Mouse (Mus musculus) 3T3-L1 (cell line): Measurements from ENCODE around the gene Tcf25.

Source experiments
- DNase-seq: peaks from one replicate; pipeline ENCODE4 v3.0.0-alpha.2; 2015; ENCODE audit warnings: low read depth, low spot score

Gene Tcf25

DNA sequence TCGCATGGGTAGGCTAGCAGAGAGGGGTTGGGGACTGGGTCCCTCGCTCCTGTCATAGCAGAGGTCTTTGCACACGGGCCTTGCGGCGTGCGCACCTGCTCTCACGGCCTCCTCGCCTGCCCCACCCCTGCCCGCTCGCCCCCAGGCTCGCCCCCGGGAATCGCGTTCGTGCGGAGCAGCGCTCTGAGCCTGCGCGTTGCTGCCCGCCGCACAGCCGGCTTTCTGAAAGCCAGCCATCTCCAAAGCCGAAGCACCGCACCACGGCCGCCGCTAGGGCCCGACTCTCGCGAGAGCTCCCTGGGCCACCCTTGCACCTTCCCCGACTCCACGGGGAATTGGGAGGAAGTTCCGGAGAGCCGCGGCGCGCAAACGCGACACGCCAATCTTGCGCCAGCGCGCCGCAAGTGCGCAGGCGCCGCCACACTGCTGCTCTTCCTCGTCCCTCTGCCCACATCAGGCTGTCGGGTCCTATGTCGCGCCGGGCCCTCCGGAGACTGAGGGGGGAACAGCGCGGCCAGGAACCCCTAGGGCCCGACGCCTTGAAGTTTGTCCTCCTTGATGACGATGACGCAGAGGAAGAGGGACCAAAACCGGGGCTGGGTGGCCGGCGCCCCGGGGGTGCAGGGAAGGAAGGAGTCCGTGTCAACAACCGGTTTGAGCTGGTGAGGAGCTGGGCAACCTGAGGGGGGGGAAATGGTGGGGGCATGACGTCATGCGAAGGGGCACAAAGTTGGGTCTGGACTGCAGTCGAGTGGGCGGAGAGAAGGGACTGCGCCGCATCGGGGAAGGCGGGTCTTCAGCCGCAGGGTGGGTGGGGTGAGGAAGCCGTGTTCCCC lies at the start of gene Tcf25:
Gene Tcf25 (plus strand): TSS at position 351 of the 836 bp plus-strand sequence.
- DNase-seq, result peak; percentile 91

DNA sequence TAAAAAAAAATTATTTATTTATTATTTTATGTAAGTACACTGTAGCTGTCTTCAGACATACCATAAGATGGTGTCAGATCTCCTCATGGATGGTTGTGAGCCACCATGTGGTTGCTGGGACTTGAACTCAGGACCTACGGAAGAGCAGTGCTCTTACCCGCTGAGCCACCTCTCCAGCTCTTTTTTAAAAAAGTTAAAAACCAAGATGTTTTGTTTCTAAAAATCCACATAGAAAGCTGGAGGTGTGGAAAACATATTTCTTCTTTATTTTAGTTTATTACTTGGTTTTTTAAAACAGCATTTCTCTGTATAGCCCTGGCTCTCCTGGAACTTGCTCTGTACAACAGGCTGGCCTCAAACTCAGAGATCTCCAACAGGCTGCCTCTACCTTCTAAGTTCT lies 45.0 kb upstream of the Tcf25 start:
- DNase-seq, result no peak

DNA sequence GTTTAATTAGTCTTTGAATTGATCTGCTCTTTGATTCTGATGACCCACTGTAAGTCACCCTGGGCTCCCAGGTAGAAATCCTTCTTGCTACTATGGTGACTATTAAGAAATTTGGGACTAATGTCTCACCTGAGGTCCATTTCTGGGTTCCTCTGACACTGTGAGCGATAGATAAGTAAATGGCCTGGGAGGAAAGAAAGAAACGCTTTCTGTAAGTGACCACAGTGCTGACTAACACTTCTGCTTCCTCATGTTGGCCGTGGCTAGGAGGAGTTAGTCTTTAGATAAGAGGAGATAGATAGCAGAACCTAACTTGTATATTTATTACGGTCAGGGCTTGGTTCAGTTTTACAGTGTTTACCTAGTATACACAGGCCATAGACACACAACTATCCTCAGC lies 44.2 kb upstream of the Tcf25 start:
- DNase-seq, result no peak

DNA sequence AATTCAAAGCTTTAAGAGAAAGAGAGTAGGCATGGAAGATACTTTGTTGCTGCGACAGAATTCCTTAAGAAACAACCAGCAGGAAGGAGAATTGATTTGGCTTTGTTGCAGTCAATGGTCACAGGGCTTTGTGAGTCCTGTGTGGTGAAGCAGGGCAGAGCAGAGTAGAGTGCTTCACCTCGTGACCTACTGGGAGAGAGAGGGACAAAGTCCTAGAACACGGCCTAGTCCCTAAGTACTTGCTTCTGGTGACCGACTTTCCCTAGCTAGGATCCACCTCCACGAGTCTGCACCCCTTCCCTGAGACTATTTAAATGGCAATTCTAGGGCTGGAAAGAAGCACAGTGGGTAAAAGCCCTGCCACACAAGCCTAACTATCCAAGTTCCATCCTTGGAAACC lies 43.6 kb upstream of the Tcf25 start:
- DNase-seq, result no peak

DNA sequence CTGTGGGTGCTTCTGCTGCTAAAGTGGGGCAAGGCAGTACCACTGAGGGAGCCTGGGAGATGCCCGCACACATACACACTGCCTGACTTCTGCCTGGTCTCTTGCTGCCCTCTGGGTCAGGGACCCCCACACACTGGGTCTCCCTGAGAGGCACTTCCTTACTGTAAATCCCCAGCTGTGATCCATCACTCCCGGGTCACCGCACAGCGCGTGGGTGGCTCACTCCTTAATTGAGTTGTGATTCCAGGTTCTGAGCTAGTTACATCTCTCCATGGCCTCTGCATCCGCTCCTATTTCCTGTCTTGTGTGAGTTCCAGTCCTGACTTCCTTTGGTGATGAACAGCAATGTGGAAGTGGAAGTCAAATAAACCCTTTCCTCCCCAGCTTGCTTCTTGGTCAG lies 42.9 kb upstream of the Tcf25 start:
- DNase-seq, result peak; percentile 28

DNA sequence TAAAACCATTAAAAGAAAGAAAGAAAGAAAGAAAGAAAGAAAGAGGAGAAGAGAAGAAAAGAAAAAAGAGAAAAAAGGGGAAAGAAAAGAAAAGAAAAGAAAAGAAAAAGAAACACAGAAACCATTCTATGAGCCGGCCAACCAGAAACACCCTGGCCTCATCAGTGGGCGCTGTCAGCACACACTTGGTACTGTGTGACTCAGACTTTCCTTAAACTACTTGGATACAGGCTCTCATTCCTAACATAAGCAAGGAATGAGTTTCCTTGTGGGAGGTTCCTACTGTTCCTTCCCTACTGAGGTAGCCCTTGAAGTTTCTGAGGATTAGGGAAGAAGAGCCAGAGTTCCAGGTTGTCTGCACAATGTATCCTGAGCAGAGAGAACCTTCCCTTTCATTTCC lies 42.3 kb upstream of the Tcf25 start:
- peak; percentile 94 for DNase-seq

DNA sequence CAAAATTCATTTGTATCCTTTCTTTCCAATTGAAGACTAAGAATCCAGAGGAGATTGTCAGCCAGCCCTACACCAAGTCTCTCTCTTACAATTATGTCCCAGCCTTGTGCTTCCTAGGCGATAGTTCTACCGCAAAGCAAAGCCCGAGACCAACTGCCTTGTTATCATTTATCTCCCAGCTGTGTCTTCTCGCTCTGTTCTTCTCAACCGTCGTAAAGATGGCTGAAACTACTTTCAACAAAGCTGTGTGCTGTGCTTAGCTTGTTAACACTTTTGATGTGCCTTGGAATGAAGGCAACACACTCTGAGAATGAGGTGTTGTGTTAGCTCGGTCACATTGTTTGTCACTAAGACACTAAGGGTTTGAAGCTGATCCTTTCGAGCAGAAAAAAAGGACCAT lies 41.7 kb upstream of the Tcf25 start:
- DNase-seq, result no peak

DNA sequence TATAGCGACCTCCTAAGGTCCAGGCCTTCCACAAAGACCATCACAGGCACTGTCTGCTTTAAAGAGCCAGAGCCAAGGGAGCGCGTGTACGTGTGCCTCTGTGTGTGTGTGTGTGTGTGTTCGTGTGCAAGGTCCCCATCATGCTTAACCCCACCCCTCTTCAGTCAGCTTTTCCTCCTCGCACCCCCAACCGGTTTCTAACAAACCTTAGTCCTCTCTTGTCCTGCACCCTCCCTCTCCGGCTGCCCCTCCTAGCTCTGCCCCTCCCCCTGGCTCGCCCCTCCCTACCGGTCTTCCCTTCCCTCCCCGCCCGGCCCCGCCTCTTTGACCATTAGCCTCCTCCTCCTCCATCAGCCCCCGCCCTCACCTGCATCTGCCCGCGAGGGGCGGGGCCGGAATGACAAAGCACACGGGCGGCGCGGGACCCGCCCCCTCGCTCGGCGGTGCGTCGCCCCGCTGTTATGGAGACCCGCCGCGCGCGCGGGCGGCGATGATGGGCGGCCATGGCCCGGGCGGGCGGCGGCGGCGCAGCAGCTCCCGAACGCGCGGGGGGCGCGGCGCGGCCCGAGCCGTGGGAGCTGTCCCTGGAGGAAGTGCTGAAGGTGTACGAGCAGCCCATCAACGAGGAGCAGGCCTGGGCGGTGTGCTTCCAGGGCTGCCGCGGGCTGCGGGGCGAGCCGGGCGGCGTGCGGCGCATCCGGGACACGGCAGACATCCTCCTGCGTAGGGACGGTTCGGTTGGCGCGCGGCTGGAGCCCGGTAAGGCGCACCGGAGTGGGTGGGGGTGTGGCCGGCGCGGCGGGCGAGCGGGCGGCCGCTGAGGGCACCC lies 41.1 kb upstream of the Tcf25 start, which contains the start of gene Spire2:
Gene Spire2 (plus strand): TSS at position 452 of the 829 bp plus-strand sequence.
- peak; percentile 86 for DNase-seq

DNA sequence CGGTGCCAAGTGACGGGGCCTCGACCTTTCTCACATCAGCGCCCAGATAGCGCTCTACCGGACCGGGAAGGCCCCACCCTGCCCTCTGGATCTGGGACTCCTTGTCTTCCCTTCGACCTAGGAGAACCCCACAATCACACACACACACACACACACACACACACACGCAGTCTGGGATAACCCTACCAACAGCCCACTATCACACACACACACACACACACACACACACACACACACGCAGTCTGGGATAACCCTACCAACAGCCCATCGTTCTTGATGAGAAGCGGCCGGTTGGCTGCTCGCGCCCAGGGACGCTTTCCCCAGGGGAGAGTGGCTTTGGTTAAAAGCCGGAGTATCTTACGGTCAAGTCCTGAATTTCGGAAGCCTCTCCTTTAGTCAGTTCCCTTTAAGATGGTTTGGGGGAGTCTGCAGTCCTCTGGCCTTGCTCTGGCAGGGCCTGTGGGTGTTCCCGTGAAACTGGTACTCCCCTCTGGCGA lies 40.4 kb upstream of the Tcf25 start:
- no peak for DNase-seq

DNA sequence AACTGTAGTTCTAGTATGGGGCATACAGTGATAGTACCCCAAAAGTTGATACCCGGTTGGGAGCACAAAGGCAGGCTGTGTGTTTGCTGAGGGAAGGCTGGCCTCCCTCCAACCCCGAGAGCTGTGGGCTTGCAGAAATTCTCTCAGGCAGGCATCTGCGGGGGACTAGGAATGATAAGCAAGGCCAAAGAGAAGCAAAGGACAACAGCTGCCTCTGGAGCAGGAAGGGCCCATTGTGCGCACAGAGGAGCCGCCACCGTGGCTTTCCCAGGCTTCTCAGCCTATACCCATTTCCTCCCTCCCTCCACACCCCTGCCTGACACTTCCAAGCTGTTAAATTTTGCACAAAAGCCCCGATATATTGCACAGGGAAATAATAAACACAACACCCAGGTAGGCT lies 39.7 kb upstream of the Tcf25 start:
- DNase-seq, result no peak

DNA sequence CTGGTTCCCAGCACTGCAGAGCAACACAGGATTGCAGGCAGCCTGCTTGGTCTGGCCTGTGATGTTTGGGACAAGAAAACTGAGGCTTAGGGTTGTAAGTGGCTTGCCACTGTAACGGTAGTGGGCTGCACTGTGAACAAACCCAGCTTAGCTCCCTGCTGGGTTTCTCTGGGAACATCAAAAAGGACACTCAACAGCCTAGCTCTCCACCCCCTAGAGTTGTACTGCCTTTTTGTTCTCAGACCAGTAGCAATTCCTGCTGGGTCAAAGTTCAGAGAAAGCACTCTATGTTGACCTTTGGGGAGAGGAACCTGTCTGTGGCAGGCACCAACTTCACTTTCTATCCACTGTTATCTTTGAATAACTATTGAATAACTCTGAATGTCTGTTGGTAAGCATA lies 39.1 kb upstream of the Tcf25 start:
- no peak for DNase-seq

DNA sequence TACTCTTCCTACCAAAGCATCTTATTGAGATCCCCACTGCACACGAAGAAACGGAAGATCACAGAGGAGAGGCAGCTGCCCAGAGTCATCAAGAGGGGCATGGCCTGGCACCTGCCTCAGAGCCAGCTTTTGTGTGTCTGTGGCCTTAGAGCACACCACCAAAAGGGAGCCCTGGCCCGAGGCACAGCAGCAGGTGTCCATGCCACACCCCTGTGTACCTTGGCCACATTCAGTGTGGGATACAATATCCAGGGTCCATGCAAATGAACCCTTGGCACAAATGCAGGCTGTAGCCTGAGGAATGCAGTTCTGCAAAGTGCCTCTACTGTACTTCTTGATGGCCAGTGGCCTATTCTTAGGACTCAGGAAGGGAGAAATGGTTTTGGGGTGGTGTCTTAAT lies 36.1 kb upstream of the Tcf25 start:
- no peak for DNase-seq

DNA sequence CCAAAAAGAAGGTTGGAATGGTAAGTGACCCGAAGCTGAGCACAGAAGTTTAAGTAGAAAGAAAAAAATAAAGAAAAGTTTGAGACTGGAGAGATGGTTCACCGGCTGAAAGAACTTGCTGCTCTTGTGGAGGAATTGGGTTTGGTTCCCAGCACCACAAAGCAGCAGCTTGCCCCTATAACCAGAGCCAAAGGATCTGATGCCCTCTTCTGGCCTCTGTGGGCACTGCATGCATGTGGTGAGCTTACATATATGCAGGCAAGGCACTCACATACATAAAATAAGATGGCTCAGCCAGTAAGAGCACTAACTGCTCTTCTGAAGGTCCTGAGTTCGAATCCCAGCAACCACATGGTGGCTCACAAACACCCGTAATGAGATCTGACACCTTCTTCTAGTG lies 33.5 kb upstream of the Tcf25 start:
- DNase-seq, result no peak

DNA sequence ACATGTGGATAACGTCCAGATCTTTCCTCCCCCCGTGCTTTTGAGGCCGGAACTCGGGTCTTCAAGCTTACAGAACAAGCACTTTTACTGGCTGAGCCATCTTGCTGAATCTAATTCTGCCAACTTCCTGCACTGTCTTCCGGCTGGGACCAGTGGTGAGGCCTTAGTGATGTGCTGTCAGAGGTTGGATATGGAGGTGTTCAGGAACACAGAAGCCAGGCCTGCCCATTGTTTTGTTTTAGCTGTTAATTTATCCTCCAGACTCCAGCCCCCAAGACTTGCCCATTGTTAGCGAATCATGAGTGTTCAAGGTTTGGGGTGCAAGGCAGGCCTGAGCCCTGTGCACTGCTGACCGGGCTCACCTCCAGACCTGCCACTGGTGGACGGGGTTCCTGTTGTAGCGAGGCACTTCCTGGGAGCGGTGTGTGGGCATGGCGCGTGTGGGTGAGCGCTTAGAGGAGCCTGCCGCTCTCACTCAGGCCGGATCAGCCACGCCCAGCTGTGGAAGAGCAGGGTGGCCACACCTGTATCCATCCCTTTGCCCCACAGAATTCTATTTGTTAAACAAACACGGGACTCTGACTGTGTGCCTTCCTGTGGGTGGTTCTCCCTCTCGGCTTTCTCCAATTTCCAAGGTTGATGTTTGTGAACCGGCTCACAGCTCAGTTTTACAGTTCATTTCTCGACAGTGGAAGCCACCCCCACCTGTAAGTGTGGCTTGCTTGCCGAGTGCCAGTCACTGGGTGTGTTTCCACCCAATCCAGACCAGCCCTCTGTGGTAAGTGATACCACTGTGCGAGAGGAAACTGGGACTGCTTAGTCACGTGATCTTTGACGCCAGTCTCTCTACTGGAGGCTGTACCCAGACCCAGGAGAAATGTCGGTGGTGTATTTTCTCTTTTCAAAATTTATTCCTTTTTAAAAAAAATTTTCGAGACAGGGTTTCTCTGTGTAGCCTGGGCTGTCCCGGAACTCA lies 32.2 kb upstream of the Tcf25 start:
- DNase-seq, result no peak

DNA sequence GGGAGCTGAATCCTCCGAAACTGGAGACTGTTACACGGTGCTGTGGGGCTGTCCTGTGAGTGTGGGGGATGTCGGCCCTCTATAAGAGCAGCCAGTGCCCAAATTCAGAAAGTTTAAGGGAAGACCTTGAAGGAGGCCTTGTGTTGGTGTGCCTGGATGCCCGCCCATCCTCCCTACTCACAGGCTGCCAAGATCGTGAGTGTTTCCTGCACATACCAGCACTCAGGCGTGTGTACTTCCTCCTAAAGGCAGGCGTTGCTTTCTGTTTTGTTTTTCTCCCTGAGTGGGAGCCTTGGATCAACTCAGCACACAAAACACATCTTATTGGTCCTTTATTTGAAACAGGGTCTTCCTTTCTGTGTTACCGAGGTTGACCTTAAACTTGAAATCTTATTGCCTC lies 31.3 kb upstream of the Tcf25 start:
- no peak for DNase-seq

DNA sequence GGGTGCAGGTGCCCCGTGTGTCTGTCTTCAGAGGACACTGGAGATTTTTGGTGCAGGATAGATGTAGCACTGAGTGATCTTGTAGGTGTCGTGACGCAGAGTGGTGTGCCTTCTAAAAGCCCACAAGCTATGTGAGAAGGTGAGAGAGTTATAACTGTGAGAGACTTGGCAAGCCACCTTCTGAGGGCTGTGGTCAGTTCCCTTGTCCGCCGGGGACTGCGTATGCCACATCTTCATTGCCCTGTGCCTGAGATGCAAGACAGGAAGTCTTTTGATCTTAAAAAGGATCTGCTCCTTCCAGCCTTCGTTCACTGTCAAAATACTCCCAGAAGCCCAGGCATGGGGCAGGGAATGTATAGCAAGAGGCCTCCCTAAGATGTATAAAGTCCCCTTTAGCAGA lies 30.6 kb upstream of the Tcf25 start:
- DNase-seq, result no peak

DNA sequence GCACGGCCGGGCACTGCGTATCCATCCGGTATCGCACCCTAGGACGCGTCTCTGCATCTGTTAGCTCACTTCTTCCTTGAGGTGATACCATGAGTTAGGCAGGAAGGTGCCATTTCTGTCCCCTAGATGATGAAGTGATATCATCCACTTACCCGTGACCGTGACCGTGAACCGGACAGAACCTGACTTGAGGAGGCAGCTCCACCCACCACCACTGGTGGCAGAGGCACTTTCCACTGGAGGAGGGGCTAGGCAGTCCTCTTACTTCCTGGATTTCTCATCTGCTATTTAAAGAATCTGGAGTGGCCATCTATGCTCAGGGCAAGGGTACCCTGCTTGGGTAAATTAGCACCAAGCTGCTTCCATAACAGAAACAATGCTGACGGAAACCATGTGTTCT lies 30.1 kb upstream of the Tcf25 start:
- no peak for DNase-seq

DNA sequence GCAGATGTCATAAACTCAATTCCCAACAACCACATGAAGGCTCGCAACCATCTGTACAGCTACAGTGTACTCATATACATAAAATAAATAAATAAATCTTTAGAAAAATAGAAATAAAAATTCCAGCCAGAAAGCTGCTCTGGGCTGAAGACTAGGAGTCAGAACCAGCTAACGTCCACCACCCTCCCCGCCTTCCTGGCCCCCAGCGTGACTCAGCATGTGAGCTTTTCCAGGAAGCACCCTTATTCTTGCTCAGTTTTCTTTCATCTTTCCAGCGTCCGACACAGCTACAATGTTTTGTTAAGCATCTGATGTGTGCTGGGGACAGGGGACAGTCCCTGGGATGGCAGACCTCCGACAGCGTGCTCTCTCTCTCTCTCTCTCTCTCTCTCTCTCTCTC lies 28.4 kb upstream of the Tcf25 start:
- peak; percentile 48 for DNase-seq

DNA sequence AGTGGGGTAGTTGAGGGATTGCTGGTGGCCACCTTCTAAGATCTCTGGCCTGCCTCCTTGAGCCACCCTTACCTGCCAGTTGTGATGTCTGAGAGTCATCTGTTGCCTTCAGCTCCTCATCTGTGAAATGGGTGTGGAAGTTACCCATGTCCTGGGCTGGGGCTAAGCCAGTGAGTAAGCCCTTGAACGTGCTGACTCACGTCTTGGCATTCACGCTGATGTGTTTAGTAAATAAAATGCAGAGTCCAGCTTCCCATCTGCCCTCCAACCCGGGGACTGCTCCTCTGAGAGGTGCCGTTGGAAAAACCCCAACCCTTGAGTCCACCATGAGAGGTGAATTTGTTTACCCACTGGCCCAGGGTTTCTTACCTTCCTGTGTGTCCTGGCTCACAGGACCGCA lies 27.7 kb upstream of the Tcf25 start:
- peak; percentile 84 for DNase-seq

DNA sequence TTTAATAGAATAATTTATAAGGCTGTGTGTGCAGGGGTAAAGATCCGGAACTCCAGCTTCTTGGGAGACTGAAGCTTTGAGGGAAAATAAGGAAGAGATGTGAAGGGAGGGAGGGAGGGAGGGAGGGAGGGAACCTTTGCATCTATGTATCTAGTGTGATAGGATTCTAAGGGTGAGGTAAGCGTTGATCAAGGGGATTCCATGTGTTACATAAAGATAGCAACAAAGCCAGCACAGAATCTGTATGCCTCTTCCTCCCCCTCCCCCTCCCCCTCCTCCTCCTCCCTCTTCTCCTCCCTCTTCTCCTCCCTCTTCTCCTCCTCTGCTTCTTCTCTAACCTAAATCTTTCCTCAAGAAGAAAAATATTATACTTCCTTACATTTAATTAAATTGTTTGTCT lies 26.3 kb upstream of the Tcf25 start:
- DNase-seq, result no peak

DNA sequence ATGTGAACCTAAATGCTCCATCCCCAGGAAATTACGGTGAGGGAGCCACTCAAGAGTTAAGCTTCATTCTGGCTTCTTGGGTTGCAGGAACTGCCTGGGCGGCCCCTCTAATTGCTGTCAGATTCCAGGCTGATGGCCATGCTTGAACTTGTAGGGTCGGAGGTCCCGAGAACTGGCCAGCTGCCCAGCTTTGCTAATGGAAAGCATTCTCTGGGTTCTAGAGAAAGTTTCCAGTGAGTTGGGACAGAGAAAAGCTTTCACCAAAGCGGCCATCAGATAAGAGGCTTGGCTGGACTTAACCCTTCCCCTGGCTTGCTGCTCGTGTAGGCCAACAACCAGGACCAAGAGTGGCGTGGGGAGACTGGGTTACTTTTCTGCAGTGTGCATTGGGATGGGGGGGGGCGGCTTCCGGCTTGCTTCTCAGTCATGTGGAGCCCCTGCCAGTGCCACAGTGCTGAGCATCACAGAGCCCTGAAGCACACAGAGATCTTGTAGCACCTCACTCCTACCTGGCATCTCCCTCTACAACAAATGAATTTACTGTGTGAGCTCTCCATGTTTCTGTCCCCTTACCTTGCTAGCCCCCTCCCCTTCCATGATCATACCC lies 25.2 kb upstream of the Tcf25 start:
- DNase-seq, result peak; percentile 60
